Mouse (Mus musculus): Measurements from ENCODE around the gene Nell2.

Nell2 gene

DNA sequence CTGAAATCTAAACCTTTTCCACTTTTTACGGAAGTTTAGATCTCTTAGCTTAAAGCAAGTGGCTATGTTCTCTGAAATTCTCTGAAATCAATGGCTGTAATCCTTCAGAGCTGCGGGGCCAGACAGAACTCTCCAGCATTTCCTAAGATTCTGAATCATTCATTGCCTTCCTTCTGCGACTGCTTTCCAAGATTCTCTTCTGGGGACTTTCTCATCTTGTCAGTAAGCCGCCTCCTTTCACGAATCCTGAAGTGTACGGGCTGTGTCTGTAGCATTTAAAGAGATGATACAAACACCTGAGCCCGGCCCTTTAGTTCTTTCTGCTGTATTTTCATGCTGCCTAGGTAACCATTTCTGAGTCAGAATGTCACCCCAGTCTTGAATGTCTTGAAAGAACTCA is 428.2 kb downstream of the Nell2 start:
- DNase-seq (ENCODE audit: low read depth, low spot score): no peak

GRCm38 (mm10) chr15:95085962-95086361 is 442.4 kb downstream of the Nell2 start:
- DNase-seq (ENCODE audit: low read depth, low spot score): no peak

- no peak for DNase-seq (ENCODE audit: low read depth, low spot score)
Measured at GRCm38 (mm10) chr15:95081654-95082053, 446.7 kb downstream of the Nell2 start.

- DNase-seq (ENCODE audit: low read depth, low spot score): no peak
Measured at GRCm38 (mm10) chr15:95075356-95075755, 453.0 kb downstream of the Nell2 start.

DNA sequence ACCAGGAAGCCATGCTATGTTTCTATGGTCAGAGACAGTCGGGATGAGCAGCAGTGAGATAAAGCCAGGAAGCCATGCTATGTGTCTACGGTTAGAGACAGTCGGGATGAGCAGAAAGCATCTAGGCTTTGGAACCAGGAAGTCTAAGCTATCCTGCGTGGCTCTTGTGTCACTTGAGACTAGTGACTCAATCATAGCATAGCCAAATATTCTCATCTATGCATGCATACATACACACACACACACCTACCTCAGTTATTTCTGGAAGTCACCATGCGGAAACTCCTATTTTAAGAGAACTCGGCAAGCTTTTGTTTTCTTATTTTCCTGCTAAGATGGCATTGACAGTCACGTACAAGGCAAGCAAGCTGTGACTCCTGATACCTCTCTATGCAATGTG is 457.5 kb downstream of the Nell2 start:
- DNase-seq (ENCODE audit: low read depth, low spot score): no peak

DNA sequence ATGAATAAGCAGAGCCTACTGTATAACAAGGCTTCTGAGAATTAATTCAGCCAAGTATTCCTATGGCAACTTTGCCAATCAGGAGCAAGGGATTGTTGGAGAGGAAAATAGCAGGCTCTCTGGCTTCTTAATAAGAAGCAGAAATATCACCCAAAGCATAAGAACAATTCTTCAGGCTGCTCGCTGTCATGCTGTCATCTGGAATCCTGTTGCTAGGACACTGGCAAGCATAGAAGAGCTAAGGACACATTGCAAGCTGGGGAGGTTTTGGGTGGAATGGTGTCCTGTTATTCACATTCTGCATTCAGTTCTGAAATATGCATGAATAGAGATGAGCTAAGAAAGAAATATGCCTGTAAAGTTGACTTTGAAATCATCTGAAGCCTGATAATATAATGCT is 459.6 kb downstream of the Nell2 start:
- no peak for DNase-seq (ENCODE audit: low read depth, low spot score)

- DNase-seq (ENCODE audit: low read depth, low spot score): no peak
Measured at GRCm38 (mm10) chr15:95068023-95068422, 460.3 kb downstream of the Nell2 start.

GRCm38 (mm10) chr15:95055081-95055650 is 473.2 kb downstream of the Nell2 start:
- no peak for DNase-seq (ENCODE audit: low read depth, low spot score)

GRCm38 (mm10) chr15:95049171-95049729 is 479.1 kb downstream of the Nell2 start:
- DNase-seq (ENCODE audit: low read depth, low spot score): no peak

DNA sequence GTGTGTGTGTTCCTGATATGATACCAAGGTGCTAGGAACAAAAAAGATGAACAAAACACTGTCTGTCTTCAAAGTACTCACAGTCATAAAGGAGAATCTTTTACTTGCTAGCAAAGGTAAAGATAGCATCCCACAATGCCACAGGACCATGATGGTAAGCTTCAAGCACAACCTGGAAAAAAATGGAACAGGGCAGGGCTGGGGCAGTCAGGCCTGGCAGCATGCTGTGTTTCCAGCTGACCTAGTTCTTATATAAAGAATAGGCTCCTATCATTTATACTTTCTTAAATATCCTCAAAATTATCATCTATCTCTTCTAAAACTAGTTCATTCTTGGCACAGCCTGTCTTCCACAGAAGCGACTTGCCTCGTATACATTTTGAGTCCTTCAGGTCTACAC is 480.9 kb downstream of the Nell2 start:
- DNase-seq (ENCODE audit: low read depth, low spot score): no peak

DNA sequence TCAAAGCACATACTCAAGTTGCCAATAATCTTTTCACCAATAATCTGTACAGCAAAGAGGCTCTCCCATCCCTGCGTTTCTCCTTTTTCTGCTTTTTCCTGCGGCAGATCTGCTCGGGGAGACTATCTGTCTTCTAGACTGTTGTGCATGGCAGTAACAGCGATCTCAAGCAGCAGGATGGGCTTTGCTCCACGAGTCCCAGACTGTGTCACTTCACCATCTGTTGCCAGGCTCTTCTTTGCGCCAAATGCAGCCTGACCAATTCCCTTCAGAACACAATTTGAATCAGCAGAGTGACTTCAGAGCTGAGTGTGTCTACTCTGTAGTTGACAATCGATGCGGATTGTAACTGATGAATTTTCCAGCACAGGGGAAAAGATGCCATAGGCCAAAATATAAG is 484.3 kb downstream of the Nell2 start:
- no peak for DNase-seq (ENCODE audit: low read depth, low spot score)

GRCm38 (mm10) chr15:95042437-95042836 is 485.9 kb downstream of the Nell2 start:
- DNase-seq (ENCODE audit: low read depth, low spot score): no peak

- DNase-seq (ENCODE audit: low read depth, low spot score): no peak
Measured at GRCm38 (mm10) chr15:95029487-95029875, 498.9 kb downstream of the Nell2 start.

DNA sequence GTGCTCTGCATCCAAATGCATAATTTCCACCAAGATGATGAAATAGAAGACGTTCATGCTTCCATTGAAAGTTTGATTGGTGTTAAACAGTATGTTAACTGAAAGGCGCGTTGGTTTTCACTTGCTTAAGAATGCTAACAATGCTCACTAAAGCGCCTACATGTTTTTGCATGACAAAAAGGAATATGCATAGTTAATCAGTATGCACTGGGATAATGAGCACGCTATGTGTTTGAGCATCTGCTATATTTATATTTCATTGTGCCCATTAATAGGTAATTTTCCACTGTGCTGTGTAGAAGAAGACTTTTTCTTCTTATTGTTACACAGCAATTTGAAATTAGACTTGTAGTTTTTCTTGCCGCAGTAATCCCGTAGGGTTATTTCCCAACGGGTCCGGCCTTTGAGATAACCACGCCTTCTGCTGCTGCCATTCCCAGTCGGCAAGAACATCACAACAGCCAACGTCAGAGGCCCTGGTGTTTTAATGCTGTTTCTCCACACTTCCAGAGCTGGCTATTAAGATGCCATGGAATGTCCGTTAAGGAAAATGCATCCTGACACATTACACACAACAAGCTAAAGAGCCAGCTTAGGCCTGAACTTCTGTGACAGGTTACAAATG is 499.4 kb downstream of the Nell2 start:
- DNase-seq (ENCODE audit: low read depth, low spot score): no peak
